In the genomic region with DNA sequence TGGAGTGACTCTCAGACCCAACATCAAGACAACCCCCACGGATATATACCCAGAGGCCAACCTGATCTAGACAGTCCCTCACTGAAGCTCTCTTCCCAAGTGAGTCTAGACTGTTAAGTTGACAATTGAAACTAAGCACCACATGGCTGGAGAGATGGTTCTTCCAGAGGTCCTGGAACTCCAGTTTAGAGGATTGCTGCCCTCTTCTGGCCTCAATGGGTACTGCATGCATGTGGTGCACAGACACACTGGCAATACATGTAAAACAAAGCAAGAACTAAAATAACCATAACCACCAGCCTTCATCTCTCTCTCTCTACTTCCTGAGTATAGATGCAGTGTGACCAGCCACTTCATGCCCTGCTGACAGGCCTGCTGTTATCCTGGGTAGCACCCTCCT, we compare ENCODE assay signal across 11 mouse cellular contexts. TPM values are rescaled to one million over a fixed set of nuclear protein-coding genes. Genes with fewer than 3 reads are reported as not detected.
DNase-seq lines count a peak whose midpoint lies in the region; ATAC-seq and TF ChIP-seq lines count a peak whose summit lies in the region.
"Had no signal": no experiment of that assay in that cellular context is flagged by ENCODE, and none has a peak within 500 bp of the region (broad histone marks: within the 10 kb centered on the region; RNA-seq: fewer than 3 reads in every experiment).

No protein-coding gene starts in this region.

- peaks cover 5% of the 10 kb centered on the region; the same call in 1 of the 2 replicates for H3K4me1 ChIP-seq in hindbrain, embryonic 10.5 days (replicated peaks)
- 0 out of 2 replicates have a peak, but pooled peaks cover 4% of the 10 kb centered on the region for H3K4me1 ChIP-seq in hindbrain, embryonic 12.5 days
- no peaks in the 10 kb centered on the region for H3K4me1 ChIP-seq in spleen, adult 2 months (ENCODE audit: control insufficient read depth, insufficient read depth, insufficient read length)
- H3K4me1 ChIP-seq in embryonic facial prominence, embryonic 11.5 days (ENCODE audit: control insufficient read depth, insufficient read depth, low read length) = no peaks in the 10 kb centered on the region

- no peak overlapping the region for H3K4me3 ChIP-seq in hindbrain, embryonic 10.5 days
- H3K4me3 ChIP-seq in hindbrain, embryonic 12.5 days = no peak overlapping the region
- H3K4me3 ChIP-seq in spleen, adult 2 months (ENCODE audit: extremely low read depth, insufficient read depth, insufficient read length) = no peak overlapping the region
- no peak overlapping the region for H3K4me3 ChIP-seq in embryonic facial prominence, embryonic 11.5 days (ENCODE audit: low read depth, low read length)

- no peak overlapping the region for H3K27ac ChIP-seq in hindbrain, embryonic 10.5 days
- H3K27ac ChIP-seq in hindbrain, embryonic 12.5 days = no peak overlapping the region
- no peak overlapping the region for H3K27ac ChIP-seq in spleen, adult 2 months (ENCODE audit: insufficient read depth, low read length)
- no peak overlapping the region for H3K27ac ChIP-seq in embryonic facial prominence, embryonic 11.5 days (replicated peaks; ENCODE audit: low read depth, low read length)

- H3K9ac ChIP-seq in hindbrain, embryonic 12.5 days = no peak overlapping the region
- no peak overlapping the region for H3K9ac ChIP-seq in embryonic facial prominence, embryonic 11.5 days (replicated peaks; ENCODE audit: low read length)

- WGBS in hindbrain, embryonic 10.5 days = 79% methylated on average over 1 of the region's 1 CpGs
- 76% methylated on average over 1 of the region's 1 CpGs for WGBS in hindbrain, embryonic 12.5 days
- 87% methylated on average over 1 of the region's 1 CpGs for WGBS in spleen, adult 2 months
- 79% methylated on average over 1 of the region's 1 CpGs for WGBS in embryonic facial prominence, embryonic 11.5 days

- no peak overlapping the region for H3K4me2 ChIP-seq in hindbrain, embryonic 12.5 days (replicated peaks)
- no peak overlapping the region for H3K4me2 ChIP-seq in embryonic facial prominence, embryonic 11.5 days (ENCODE audit: low read depth, low read length)

- ATAC-seq in hindbrain, embryonic 12.5 days (ENCODE audit: low FRiP score) = no peak
- no peak for ATAC-seq in embryonic facial prominence, embryonic 11.5 days (replicated peaks; ENCODE audit: insufficient number of reproducible peaks, low FRiP score, low TSS enrichment, low read depth)
- ATAC-seq: forebrain, embryonic 14.5 days had no signal

- no peaks in the 10 kb centered on the region for H3K36me3 ChIP-seq in hindbrain, embryonic 10.5 days
- H3K36me3 ChIP-seq in hindbrain, embryonic 12.5 days = no peaks in the 10 kb centered on the region
- H3K36me3 ChIP-seq in spleen, adult 2 months (ENCODE audit: control insufficient read depth, insufficient read depth, low read length) = no peaks in the 10 kb centered on the region
- H3K36me3 ChIP-seq in embryonic facial prominence, embryonic 11.5 days (replicated peaks; ENCODE audit: control insufficient read depth, insufficient read depth, low read depth, low read length) = no peaks in the 10 kb centered on the region

- peaks cover 4% of the 10 kb centered on the region; the same call in 1 of the 2 replicates for H3K9me3 ChIP-seq in hindbrain, embryonic 10.5 days
- H3K9me3 ChIP-seq in hindbrain, embryonic 12.5 days (replicated peaks) = no peaks in the 10 kb centered on the region
- no peaks in the 10 kb centered on the region for H3K9me3 ChIP-seq in embryonic facial prominence, embryonic 11.5 days (replicated peaks; ENCODE audit: control insufficient read depth, low read length)

- no peak for TF ChIP-seq POLR2A in spleen, adult 2 months (IDR thresholded peaks at IDR 0.05; ENCODE audit: low read depth, low read length)

- H3K27me3 ChIP-seq in hindbrain, embryonic 10.5 days (ENCODE audit: insufficient read depth, poor library complexity, severe bottlenecking) = no peaks in the 10 kb centered on the region
- no peaks in the 10 kb centered on the region for H3K27me3 ChIP-seq in hindbrain, embryonic 12.5 days
- H3K27me3 ChIP-seq in spleen, adult 2 months (ENCODE audit: control insufficient read depth, insufficient read depth, low read length) = no peaks in the 10 kb centered on the region
- H3K27me3 ChIP-seq in embryonic facial prominence, embryonic 11.5 days (ENCODE audit: control insufficient read depth, insufficient read depth, low read length) = no peaks in the 10 kb centered on the region

- TF ChIP-seq CTCF in spleen, adult 2 months (IDR thresholded peaks at IDR 0.05; ENCODE audit: extremely low read depth, insufficient read depth, insufficient read length, insufficient replicate concordance) = peak; percentile 2; the same call in 1 of the 2 replicates

- peak; percentile 52 for DNase-seq in hindbrain, embryonic 10.5 days (ENCODE audit: low spot score)
- no peak for DNase-seq in spleen, adult 2 months (ENCODE audit: low read depth in 1 of 2, low spot score in 2 of 2)
- DNase-seq in spleen, postnatal 36 days (ENCODE audit: low spot score in 2 of 2) = no peak
- DNase-seq in embryonic facial prominence, embryonic 11.5 days (ENCODE audit: low spot score) = peak; percentile 60
- peak; percentile 21 for DNase-seq in thymus, postnatal 25 days
- no peak for DNase-seq in cerebellum, adult 11-12 months
- no peak for DNase-seq in frontal cortex, postnatal 36 days (ENCODE audit: low spot score in 2 of 2)
- DNase-seq: adrenal gland, postnatal 25 days; lung, postnatal 14 days had no signal

RNA-seq across cellular contexts. Expression of gene Dmrtb1, which starts 20.2 kb away (rescaled TPM):
- polyA plus RNA-seq in hindbrain, embryonic 10.5 days (2016; fragmentation: Nextera tagmentation; extraction: Ambion mirVana) = 8.2 and 23.2 TPM in 2 replicates
- 29.8 and 32.0 TPM in 2 replicates for polyA plus RNA-seq in hindbrain, embryonic 12.5 days (2016; fragmentation: Nextera tagmentation; extraction: Ambion mirVana)
- 0.44 and 0.95 TPM in 2 replicates for polyA plus RNA-seq in spleen, adult 2 months (2012; rRNA removed)
- 2.0 and 2.4 TPM in 2 replicates for polyA plus RNA-seq in embryonic facial prominence, embryonic 11.5 days (2014; fragmentation: Nextera tagmentation; extraction: Ambion mirVana)

Comparison
In these comparisons a context has a peak if more than half of its experiments do, and no peak if none do; other contexts are left out.
1. DNase-seq: peak in hindbrain, embryonic 10.5 days (single experiment), embryonic facial prominence, embryonic 11.5 days (single experiment) and thymus, postnatal 25 days (single experiment); none in spleen, adult 2 months (0 of 2), spleen, postnatal 36 days (0 of 2), cerebellum, adult 11-12 months (single experiment) and frontal cortex, postnatal 36 days (0 of 2).